Mouse (Mus musculus) induced T-regulatory cell, adult 2 months (primary cell): ENCODE results near the gene Eif4h.

Experiments used
- DNase-seq: peaks from one replicate; pipeline ENCODE4 v3.0.0-alpha.2; 2012; ENCODE audit warnings: low read depth

Gene Eif4h

GRCm38 (mm10) chr5:134607121-134607520 is 32.2 kb downstream of the Eif4h start:
- no peak for DNase-seq

GRCm38 (mm10) chr5:134606314-134606713 is 33.0 kb downstream of the Eif4h start:
- no peak for DNase-seq

- no peak for DNase-seq
These were observed 34.9 kb downstream of the Eif4h start for GRCm38 (mm10) chr5:134604376-134604775.

GRCm38 (mm10) chr5:134597711-134598110 is 41.6 kb downstream of the Eif4h start:
- DNase-seq: no peak

GRCm38 (mm10) chr5:134593093-134593492 is 46.2 kb downstream of the Eif4h start:
- no peak for DNase-seq

GRCm38 (mm10) chr5:134592026-134592581 is 47.2 kb downstream of the Eif4h start:
- DNase-seq: no peak

- DNase-seq: no peak
These were observed 49.4 kb downstream of the Eif4h start for GRCm38 (mm10) chr5:134589900-134590299.

GRCm38 (mm10) chr5:134584798-134585197 is 54.5 kb downstream of the Eif4h start:
- DNase-seq: no peak

GRCm38 (mm10) chr5:134583884-134584213 is 55.4 kb downstream of the Eif4h start:
- no peak for DNase-seq

- peak; percentile 34 for DNase-seq
These were observed 56.0 kb downstream of the Eif4h start for GRCm38 (mm10) chr5:134583006-134583883.

GRCm38 (mm10) chr5:134582221-134582907 is 56.9 kb downstream of the Eif4h start:
- peak; percentile 99 for DNase-seq

- no peak for DNase-seq
These were observed 58.1 kb downstream of the Eif4h start, which contains the start of gene Rfc2 for GRCm38 (mm10) chr5:134581146-134581545. Gene Rfc2, plus strand, starts transcription at chr5:134581366.

GRCm38 (mm10) chr5:134579135-134579534 is 60.2 kb downstream of the Eif4h start:
- no peak for DNase-seq

GRCm38 (mm10) chr5:134577534-134577933 is 61.8 kb downstream of the Eif4h start:
- no peak for DNase-seq

GRCm38 (mm10) chr5:134576517-134577220 is 62.6 kb downstream of the Eif4h start:
- no peak for DNase-seq

- no peak for DNase-seq
These were observed 63.5 kb downstream of the Eif4h start for GRCm38 (mm10) chr5:134575833-134576232.

GRCm38 (mm10) chr5:134572508-134573214 is 66.6 kb downstream of the Eif4h start:
- DNase-seq: no peak

- peak; percentile 79 for DNase-seq
These were observed 67.4 kb downstream of the Eif4h start for GRCm38 (mm10) chr5:134571730-134572507.
